Mouse (Mus musculus) liver, adult 2 months (tissue): ENCODE data around the gene Rgcc.

Experiments used
- CTCF ChIP-seq: fragments of 200-500 bp; IDR thresholded peaks from 2 replicates; pipeline ENCODE4 v1.5.1; 2011; ENCODE audit warnings: low read depth, low read length, control low read depth
- POLR2A ChIP-seq: fragments of 200-500 bp; IDR thresholded peaks from 2 replicates; pipeline ENCODE4 v1.6.1; 2011; ENCODE audit warnings: low read length, control low read depth; ENCODE audit not compliant: insufficient read depth; ENCODE audit errors: extremely low read depth

DNA sequence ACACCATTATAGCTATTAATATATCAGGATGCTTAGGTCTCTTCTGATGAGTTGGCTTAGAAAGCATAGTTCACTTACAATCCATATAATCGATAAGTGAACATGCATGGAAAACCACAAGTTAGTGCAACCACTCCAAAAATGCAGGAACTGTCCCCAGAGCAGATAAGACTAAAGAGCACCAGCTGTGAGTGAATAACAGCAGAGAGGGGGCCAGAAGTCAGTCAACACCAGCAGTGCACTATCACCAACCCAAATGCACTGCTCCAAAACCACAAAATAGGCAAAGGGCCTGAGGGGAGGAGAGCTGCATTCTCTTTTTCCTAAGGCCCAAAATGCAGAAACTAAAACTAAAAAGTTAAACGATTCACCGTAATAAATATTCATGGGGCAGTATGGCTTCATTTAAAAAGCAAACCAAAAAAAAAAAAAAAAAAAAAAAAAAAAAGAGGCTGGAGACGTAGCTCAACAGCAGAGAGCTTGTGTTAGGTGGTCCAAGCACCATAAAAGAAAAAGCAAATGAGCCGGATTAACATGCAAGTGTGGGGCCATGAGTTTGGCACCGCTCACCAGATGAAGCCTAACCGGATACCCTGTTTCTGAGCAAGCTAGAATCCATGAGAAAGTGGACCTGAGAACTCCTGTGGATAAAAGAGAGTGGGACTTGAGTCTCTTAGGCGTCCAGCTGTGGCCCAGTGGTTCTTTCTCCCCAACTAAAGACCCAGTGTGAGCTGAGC lies 12.2 kb upstream of the Rgcc start:
- TF ChIP-seq POLR2A (no peak), CTCF (no peak)
